Mouse (Mus musculus) lung, postnatal 25 days (tissue): Measurements from ENCODE around the gene Rab5if.
"Not testable (repeated sequence)": the region's sequence is repeated elsewhere in the genome, so short reads cannot be mapped to it uniquely, and the experiment has no call there.

Source experiments
- DNase-seq: peaks from one replicate; pipeline ENCODE4 v3.0.0; 2022; ENCODE audit warnings: low spot score

Rab5if gene

GRCm38 (mm10) chr2:156853999-156854771 lies 8.7 kb upstream of the Rab5if start:
- DNase-seq: peak; percentile 54

GRCm38 (mm10) chr2:156856311-156856710 lies 6.6 kb upstream of the Rab5if start:
- no peak for DNase-seq

- DNase-seq: peak; percentile 15
These were observed 5.5 kb upstream of the Rab5if start for GRCm38 (mm10) chr2:156857385-156857791.

- no peak for DNase-seq
These were observed 5.1 kb upstream of the Rab5if start, which contains the start of gene 4930518I15Rik for GRCm38 (mm10) chr2:156857835-156858234. Gene 4930518I15Rik (minus strand): TSS chr2:156857946.

- DNase-seq: no peak
These were observed 4.3 kb upstream of the Rab5if start for GRCm38 (mm10) chr2:156858671-156859070.

DNA sequence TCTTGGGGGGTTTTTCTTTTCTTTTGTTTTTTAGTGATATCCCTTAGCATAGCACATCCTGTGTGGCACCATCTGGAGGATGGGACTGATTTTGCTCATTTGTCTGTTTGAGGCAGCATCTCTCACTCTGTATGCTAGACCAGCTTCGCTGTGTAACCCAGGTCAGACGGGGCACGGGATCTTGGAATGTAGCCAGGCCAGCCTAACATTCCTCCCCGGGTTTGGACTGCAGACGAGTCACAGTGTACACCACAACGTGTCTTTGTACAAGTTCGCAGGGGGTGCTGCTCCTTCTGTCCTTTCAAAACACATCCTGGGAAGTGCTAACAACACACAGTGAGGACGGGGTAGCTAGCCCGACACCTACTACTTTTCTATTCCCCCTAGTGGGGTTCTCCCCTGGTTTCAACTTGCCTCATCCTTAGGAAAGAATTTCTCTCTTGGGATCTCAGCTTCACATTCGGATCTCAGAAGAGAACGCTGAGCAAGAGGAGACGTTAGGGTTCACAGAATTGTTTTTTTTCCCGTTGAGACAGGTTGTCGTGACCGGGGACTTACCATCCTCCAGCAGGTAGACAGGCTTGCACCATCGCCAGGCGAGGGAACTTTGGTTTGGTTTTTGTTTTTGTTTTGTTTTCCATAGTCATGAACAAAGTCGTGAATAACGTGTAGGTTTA lies 749 bp upstream of the Rab5if start:
- peak; percentile 15 for DNase-seq

GRCm38 (mm10) chr2:156863487-156864160 lies 696 bp downstream of the Rab5if start:
- DNase-seq: peak; percentile 86

- DNase-seq: no peak
These were observed 1.6 kb downstream of the Rab5if start for GRCm38 (mm10) chr2:156864481-156864880.

DNA sequence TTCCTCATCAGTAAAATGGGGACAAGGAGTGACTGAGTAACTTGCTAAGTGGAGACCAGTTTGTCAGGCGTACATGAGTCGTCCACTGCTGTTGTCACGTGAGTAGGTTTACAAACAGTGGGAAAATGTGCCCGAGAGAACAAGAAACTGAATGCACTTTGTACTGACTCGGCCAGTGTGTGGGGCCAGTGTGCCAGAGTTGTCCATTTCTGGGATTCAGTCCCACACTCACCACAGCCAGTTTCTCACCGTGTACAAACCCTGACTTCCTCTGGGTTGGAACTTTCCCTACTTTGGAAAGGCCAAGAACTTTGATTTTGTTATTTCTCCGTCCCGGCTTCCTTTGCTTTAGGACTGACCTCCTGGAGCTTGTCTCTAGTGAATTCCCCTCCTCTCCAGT lies 6.1 kb downstream of the Rab5if start:
- no peak for DNase-seq

GRCm38 (mm10) chr2:156869554-156869953 lies 6.6 kb downstream of the Rab5if start:
- no peak for DNase-seq

- DNase-seq: no peak
These were observed 7.6 kb downstream of the Rab5if start for GRCm38 (mm10) chr2:156870519-156870918.

- peak; percentile 49 for DNase-seq
These were observed 10.7 kb downstream of the Rab5if start for GRCm38 (mm10) chr2:156873629-156874028.

- no peak for DNase-seq
These were observed 11.3 kb downstream of the Rab5if start for GRCm38 (mm10) chr2:156874047-156874759.

GRCm38 (mm10) chr2:156874760-156875510 lies 12.0 kb downstream of the Rab5if start:
- DNase-seq: no peak

GRCm38 (mm10) chr2:156877726-156878125 lies 14.8 kb downstream of the Rab5if start:
- DNase-seq: peak; percentile 51

GRCm38 (mm10) chr2:156879541-156879940 lies 16.6 kb downstream of the Rab5if start:
- no peak for DNase-seq

- peak; percentile 26 for DNase-seq
These were observed 19.6 kb downstream of the Rab5if start for GRCm38 (mm10) chr2:156882431-156883001.

DNA sequence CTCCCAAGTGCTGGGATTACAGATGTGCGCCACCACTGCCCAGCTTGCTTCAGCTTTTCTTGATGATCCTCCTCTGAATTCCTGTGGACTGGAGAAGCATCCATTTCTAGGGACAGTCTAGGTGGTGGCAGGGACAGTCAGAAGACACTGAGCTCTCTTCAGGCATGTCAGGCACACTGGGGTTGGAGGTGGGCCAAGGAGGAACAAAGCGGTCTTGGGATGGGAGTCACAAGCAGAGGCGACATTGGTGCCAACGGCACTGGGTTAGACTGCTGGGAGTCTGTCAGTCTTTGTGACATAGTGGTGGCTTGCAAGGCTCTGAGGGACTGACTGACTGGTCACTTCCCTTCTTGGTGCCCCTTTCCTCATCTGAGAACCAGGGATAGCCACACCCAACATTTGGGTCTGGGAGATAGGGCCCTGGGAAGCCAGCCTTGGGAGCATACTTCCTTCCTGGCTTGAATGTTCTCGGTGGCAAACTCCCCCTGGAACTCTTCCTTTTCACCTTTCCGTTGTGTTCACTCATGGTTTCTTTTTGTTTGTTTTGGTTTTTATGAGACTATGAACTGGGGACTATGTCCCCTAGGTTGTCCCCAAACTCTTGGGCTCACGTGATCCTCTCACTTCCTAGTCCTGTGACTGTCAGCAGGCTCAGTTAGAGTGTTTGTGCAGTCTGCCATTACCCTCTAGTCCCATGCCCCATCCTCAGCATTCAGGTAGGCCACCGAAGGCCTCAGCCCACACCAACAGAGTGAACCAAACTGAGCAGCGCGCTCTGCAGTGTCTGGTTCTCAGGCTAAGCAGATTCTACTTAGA lies 21.7 kb downstream of the Rab5if start:
- DNase-seq: no peak

DNA sequence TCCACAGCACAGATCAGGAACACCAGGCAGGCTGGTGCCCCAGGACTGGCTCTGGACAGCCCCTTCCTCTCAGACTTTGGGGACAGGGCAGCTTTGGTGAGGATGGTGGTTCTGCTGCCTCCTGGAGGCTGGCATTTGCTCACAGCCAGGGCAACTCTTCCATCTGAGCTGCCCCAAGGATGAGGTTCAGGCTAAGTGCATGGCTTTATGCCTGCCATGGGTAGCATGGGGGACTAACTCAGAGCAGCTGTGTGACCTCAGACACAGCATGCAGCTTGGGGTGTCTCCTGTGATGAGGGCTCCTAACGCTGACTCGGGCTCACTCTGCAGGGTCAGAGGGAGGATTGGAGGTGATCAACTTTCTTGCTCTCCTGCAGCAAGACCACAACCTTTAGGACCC lies 22.7 kb downstream of the Rab5if start:
- DNase-seq: not testable (repeated sequence)

DNA sequence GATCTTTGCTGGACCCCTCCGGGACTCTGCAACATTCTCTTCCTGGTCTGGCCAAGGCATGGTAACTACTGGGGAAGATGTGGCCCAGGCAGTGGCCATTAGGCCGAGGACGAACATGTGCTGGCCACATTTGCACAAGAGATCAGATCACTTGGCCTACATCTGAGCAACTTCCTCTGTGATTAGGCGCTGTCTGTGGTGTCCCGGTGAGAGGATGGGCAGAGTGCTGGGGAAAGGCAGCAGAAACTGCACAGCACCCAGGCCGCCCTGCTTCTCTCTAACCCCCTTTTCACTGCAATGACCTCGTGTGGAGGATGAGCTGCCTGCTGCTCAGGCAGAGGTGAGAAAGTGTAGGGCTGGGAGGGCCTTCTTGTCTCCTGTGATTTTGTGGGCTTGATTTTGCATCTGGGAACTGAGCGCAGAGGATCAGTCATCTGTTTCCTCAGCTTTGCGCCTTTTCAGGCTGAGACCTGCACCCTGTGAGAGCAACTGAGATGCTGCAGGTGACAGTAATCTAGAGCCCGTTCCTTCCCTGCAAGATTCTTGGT lies 23.2 kb downstream of the Rab5if start:
- DNase-seq: no peak
